Mouse (Mus musculus) thymus, adult 18-20 months (tissue): ENCODE results near the gene Tppp2.
A peak's percentile ranks its signal among the peaks of the same experiment; 100 is the strongest.

ENCODE experiments used
- DNase-seq, 2 experiments: peaks; one replicate each; pipeline ENCODE4 v3.0.0; 2022; ENCODE audit warnings: mixed read lengths in 2 of 2

Tppp2 gene

DNA sequence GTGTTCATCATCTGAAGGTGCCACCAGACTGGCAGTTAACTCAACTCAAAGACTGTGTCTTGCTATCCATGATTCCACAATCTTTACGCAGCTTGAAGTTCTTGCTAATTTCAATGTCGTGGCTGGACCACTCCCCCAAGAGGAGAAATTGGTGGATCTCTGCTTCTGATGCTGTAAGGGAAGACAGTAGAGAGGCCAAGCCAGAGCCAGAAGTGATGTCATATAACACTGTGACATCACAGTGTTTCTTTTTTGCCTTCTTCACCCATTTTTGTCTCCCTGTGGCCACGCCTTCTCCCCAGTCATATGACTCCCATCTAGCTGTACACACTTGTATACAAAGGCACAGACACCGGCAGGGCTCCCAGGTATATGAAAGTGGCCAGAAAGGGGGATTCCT is at the start of gene Tppp2:
TSS of gene Tppp2 (plus strand) at position 301 of the 400 bp plus-strand sequence.
- DNase-seq, result no peak

DNA sequence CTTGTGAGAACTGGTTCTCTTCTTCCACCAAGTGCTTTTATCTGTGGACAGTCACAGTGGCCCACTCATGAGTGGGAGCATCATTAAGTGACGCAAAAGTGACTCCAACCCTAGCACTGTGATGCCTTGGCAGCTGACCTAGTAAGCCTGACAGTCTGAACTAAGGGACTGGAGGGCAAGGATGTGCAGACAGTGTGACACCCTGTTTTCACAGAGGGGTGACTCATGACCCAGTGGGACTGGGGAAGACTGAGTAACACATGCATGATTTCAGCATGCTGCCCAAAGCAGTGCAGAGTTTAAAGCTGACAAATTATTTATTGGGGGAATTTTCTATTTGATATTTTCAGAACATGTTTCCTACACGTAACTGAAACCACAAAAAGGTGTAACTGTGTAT is 47.5 kb upstream of the Tppp2 start:
- DNase-seq, result no peak

DNA sequence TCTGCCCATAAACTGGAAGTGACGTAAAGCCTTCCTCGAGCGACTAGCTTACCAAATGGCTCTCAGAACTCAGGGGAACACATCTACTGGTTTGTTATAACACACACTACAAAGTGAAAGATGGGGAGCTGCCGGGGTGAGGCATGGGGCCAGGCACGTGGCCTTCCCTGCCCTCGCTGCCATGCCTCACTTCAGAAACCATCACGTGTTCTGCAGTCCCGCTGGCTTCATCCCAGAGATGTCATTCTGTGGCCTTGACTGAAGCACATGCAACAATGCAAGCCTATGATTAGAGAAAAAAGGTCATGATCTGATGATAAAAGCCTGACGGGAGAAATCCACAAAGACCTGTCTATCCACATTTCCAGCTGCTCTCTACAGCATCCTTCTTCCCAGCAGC is 46.5 kb upstream of the Tppp2 start:
- no peak for DNase-seq

DNA sequence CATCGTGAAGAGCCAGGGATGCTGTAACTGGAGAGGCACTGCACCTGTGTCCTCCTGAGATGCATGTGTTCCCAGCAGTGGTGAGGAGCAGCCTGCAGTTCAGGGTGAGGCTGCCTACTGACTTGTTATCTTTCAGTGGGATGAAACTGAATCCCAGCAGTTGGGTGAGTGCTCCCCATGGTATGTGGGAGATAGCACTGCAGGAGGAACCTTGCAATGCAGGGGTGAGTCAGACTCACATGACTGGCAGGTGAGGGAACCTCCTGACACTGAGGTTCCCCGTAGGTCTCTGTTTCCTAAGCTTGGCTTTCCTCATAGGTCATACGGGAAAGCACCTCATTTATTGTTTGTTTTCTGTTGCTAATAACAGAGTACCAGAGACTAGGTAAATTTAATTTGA is 40.7 kb upstream of the Tppp2 start:
- DNase-seq, result no peak

DNA sequence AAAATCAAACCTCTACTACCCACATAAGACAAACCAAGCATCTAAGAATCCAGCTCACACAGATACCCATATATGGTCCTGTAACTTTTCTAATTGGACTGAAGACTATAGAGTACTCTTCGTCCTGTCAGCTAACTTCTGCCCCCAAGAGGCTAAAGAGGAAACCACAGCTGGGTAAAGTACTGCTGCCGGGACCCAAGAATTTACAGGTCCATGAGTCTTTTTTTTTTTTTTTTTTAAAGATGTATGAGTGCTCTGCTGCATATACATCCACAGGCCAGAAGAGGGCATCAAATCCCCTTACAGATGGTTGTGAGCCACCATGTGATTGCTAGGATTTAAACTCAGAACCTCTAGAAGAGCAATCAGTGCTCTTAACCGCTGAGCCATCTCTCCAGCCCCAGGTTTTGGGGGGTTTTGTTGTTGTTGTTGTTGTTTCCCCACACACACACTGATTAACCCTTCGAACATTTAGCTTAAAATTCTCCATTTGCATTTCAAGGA is 34.6 kb upstream of the Tppp2 start:
- peak; percentile 47 to 77 for DNase-seq

DNA sequence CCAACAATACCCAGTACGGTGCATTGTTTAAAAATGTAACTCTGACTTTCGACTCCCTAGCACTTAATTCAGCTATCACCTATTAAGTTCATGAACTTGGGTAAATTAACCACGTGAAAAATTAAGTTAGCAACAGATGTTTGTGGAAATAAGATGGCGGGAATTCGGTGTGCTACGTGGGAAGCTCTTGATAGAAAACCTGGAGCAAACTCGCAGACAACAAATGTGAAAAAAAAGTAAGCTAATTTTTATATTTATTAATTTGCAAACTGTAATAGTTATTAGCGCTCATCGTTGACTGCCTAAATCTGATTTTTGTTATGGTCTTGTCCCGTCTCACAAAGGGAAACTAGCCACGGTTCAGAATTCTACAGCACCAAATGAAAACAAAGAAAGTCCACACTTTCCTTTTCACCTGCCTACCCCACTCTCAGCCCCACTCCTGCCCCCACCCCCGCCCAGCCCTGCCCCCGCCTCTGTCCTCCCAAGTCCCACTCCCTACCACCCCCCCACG is 34.1 kb upstream of the Tppp2 start:
- DNase-seq, result no peak

DNA sequence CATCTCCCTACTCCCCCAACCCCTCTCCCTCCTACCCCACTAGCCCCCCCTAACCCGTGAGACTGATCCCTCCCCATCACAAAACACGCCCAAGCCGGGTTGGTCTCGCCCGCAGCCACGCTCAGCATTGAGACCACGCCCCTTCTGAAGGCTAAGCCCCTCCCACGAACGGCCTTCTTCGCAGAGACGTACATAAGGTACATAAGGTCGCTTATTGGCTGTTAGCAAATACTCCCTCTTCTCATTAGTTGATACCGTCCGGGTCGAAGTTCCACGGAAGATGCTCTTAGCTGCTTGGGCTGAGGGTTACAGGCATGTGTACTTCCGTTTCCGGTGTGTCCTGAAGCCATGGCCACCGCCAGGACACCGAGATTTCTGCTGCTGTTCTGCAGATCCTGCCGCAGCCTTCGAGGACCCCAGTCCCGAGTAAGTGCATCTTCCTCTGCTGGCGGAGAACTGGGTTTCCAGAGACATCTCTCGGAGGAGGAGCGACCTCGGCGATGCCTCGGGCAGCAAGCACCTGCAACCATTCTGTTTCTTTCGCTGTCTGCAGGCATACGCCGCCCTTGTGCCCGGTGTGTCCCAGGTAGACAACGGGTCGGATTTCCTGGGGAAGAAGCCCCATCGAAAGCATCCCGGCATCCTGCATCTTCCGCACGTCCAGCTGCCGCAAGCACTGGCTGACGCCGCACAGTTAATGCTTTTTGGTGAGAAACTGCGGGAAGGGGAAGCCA is 33.5 kb upstream of the Tppp2 start, which contains the start of gene Mettl17:
TSS of gene Mettl17 (plus strand) at position 245 of the 734 bp plus-strand sequence.
- peak; percentile 88 to 94 for DNase-seq

DNA sequence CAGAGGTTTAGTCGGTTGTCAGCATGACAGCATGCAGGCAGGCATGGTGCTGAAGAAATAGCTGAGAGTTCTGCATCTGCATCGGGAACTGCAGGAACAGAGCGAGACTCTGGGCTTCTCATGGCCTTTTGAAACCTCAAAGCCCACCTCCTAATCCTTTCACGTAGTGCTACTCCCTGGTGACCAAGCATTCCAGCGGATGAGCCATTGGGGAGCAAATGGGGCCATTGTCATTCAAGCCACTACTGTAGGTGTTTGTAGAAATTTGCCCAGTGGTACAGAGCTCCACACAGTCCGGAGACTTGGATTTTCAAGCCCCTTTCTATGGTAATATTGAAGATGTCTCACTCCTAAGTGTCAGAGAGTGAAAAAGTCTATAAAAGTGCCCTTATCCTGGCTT is 32.2 kb upstream of the Tppp2 start:
- no peak for DNase-seq

DNA sequence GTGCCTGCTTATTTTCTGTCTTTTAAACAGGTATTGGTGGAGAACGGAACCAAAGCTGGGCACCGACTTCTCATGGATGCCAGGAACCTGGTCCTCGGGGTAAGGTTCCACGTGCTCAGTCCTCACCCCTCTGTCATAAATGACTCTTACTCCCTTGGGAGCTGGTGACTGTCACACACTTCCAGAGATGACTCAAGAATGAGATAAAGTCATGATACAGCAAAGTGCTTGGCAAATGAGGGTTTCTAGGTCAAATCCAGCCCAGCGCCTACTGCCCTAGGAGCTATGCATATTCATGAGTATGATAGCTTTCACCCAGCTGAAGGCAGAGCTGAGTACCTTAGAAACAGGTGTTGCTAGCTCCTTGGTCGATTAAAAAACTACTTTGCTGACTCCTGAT is 28.4 kb upstream of the Tppp2 start:
- DNase-seq, result no peak

DNA sequence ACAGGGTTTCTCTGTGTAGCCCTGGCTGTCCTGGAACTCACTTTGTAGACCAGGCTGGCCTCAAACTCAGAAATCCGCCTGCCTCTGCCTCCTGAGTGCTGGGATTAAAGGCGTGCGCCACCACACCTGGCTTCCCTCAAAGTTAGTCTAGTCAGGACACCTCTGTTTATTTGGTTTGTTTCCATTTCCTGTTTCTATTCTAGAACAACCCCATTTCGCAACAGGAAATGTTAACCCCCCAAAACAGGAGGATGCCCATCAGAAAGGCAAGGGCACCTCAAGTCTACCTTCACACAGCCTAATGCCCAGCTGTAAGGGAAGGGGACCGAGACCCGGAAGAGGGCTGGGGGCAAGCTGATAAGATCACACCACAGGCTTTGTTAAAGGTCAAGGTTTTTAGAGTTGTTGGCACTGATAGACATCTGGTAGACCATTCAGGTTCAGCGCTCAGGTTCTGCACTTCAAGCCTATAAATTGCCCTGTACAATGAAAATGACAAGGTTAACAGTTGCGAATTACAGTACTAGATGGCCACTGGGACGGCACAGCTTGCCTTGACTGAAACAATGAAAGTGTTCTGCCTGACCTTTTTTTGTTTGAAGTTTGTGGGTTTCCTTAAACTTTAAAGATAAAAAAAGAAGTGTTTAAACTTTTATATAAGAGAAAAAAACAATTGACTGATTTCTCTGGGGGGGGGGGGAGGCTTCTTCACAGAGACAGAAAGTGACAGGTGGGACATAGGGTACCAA is 25.9 kb upstream of the Tppp2 start, which contains the start of gene Slc39a2:
TSS of gene Slc39a2 (plus strand) at position 699 of the 749 bp plus-strand sequence.
- no peak for DNase-seq

DNA sequence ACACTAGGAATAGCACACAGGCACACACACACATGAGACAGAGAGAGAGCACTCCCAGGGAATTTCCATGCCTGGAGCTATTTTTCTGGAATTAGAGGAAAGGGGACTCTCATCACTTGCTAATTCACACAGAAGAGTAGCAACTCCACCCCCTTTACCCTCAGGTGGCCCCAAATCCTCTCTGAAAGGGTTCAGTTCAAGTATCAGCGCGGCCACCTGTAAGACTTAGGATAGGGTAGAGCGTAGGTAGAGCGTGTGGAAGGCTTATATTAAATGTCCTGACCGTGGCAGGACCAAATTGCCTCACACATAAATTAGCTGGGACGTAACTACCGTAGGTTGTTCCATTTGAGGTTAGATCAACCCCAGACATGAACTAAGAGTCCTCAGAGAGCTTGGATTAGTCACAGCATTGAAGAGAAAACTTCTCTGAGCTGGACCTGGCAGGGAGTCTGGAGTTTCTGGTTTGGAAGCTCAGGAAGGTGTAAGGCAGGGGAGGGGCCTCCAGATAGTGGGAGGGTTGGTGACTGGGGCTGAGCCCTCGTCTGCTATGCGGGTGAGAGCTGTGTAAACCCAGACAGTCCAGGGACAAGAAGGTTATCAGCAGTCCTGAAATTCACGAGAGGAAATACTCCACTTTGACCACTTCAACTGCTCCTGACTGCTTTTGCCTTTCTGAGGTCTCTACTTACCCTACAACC is 25.0 kb upstream of the Tppp2 start:
- no peak for DNase-seq

DNA sequence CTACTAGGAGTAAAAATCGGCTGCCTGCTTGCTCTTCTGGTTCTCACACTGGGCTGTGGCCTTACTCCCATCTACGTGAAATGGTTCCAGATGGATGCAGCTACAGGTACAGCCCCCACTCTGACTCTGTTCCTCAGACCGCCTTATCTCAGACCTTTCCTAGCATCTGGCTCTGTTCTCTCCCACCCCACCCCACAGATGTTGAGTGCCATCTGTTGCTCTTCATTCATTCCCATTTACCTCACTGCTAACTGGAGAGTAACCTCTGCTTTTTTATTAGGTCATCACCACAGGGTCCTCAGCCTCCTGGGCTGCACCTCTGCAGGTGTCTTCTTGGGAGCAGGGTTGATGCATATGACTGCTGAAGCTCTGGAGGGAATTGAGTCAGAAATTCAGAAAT is 24.4 kb upstream of the Tppp2 start:
- no peak for DNase-seq

DNA sequence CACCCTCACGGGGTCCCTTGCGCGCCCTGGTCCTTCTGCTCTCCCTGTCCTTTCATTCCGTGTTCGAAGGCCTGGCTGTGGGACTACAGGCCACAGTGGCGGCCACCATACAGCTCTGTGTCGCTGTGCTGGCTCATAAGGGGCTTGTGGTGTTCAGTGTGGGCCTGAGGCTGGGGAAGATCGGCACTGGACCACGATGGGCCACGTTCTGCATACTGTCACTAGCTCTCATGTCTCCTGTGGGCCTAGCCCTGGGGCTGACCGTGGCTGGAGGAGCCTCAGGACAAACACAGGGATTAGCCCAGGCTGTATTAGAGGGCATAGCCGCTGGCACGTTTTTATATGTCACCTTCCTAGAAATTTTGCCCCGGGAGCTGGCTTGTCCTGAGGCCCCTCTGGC is 23.2 kb upstream of the Tppp2 start:
- DNase-seq, result no peak

DNA sequence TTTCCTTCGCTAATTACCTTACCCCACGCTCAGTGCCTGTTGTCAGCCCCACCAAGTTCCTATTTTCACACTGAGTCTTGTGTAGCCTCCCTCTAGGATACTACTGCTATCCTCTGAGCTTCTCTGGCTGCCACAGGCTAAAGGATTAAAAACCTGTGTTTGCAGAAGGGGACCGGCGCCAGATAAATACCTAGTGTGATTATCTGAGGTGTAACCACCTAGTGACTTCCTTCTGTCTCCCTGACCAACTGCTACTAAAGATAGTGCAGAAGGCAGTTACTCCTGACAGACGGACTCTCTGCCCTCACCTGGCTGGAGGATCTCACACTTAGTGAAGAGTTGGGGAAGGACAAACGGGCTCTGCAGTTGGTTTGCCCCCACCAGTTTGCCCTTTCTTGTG is 22.2 kb upstream of the Tppp2 start:
- no peak for DNase-seq

DNA sequence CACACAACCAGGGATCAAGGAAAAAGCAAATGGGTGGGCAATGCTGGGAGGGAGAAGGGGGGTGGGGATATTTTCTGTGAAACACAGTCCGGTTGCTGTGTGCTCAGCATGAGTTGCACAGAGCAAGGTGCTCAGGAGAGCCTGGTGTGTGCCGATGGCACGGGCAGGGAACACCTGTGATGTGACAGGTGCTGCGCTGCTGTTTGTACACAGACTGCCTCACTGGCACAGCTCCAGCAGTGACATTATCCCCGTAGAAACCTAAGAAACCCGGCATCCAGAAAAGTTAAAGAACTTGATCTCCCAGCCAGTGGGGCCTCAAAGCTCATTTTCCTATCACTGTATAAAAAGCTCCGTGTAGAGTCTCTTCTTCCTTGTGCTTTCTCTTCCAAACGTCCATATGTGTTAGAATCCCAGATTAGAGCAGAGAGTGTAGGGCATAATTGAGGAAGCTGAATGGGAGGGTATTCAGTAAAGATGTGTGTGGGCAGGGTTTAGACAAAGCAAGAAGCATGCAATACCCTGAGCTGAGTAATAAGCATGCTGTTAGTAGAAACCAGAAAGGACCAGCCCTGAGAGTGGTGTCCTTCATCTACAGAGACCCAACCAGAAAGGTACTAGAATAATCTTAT is 21.6 kb upstream of the Tppp2 start:
- DNase-seq, result no peak

DNA sequence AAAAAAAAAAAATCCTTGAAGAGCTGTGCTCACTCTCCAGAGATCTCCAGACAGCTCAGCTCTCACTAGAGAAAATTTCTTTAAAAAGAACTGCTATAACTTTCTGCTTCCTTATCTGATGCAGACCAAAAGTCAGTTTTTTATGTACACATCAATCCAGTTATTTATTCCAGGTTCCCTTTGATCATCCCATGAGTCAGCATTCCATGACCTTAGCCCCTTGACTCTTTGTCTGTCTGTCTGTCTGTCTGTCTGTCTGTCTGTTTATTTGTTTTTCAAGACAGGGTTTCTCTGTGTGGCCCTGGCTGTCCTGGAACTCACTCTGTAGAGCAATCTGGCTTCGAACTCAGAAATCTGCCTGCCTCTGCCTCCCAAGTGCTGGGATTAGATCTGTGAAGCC is 18.9 kb upstream of the Tppp2 start:
- no peak for DNase-seq

DNA sequence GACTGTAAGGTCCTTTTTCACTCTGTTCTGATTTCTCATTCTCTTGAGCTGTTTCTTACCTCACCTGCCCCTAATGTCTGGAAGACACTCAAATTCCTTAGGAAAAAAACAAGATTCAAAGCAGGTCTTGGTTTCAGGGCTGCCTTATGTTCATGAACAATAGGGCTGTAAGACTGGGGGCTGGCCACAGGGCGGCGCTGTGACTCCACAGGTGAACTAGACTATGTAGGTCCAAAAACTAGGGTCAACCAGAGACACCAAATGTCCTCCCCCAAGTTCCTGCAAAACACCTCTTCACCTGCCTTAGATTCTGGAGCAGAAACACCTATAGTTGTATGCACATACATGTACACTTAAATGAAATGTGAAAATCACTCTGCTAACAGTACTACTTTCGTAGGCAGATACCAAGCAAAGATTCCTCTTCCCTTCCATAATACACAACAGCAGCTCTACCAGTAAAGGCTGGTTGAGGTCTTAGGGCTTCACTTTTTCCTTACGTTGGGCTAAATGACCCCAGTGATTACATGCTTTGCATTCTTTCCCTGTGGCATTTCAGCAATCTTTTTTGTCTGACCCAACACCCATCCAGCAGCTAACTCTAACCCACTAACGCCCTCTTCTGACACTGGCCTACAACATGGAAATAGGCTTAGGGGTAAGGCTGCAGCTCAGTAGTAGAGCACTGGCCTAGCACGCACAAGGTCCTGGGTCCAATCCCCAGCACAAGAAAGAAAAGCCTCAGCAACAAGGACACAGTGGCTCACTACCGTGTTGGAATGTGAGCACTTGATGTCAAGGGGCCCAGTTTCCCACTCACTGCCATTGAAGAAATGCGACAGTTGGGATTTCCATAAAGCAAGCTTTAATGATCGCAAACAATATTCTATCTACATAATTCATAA is 15.2 kb upstream of the Tppp2 start:
- DNase-seq, result peak; percentile 37 to 56

DNA sequence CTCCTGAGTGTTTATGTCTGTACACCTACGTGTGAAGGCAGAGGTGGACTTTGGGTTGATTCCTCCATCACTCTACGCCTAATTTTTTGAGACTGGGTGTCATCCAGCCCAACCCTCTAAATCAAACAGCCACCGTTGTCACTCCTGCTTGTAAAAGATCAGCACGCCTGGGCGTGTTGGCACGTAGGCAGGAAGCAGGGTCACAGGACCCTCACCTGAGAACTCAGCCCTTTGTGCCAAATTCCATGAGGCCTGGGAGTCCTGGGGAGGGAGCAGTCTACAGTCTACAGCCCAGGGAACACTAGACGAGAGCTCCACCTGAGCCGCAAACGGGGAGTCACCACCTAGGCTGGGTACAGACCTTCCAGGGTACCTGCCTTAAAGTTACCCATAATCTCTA is 14.4 kb upstream of the Tppp2 start:
- DNase-seq, result no peak

DNA sequence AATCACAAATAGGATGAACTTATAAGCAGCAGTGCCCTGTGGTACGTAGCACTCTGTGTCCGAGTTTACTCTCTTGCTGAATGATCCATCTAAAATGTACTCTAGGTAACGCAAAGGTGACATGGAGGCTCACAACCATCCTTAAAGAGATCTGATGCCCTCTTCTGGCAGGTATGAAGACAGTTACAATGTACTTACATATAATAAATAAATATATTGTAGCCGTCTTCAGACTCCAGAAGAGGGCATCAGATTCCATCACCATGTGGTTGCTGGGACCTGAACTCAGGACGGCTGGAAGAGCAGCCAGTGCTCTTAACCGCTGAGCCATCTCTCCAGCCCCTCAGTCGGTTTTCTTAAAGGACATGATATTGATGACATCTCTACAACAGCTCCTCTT is 13.5 kb upstream of the Tppp2 start:
- no peak for DNase-seq

DNA sequence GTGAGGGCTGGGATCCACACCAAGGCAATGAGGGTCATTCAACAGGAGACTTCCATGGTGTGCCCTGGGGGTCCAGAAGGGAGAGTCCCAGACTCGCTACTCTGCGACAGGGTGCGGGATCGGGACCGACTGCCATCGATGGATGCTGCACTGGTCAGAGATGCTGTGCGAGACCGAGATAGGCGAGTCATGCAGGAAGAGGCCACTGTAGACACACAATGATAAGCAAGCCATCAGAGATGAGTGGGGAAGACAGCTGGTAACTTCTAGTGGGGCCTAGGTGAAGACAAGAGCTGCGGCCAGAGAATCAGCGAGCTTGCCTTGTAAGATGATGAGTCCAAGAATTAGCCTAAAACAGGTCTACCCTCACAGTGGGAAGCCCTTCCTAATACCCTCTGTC is 12.1 kb upstream of the Tppp2 start:
- DNase-seq, result no peak

DNA sequence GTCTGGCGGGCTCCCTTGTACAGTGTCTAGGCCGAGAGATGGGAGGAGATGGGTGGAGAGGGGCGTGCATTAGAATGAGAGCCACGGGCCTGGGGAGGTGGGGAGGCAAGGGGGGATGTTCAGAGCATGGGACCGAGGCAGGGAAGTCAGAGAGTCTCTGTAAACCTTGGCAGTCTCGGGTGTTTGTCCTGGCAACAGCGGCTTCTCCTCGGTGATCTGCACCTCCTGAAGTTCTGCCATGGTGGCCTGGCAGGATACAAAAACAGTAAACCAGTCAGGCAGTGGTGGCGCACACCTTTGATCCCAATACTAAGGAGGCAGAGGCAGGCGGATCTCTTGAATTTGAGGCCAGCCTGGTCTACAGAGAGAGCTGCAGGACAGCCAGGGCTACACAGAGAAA is 6.9 kb upstream of the Tppp2 start:
- DNase-seq, result no peak
